Mouse (Mus musculus): ENCODE results near the gene Tvp23a.

DNA sequence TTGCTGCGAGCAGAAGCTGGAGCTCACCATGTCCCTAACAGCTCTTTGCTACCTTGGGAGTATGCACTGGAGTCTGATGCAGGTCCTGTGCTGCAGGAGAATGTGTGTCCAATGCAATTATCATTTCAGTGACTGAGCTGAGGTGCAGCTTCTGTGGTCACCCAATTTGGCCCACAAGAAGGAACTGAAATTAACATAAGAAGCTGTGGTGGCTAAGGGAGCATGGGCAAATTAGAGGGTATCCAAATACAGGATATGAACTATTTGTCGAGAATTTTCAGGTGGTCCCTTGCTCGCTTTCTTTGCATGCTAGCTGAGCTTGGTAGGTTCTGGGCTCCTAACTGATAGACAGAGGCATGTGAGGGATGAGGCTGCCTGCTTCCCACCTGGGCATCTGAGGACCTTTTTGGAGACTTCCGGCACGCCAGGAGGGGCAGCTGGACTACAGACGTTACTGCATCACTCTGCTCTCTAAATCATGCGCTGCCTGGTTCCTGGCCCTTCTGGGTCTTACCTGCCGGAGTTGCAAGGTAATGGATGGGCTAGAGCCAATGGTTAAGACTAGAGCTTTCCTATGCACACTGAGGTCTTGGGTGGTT is 40.8 kb upstream of the Tvp23a start:
- TF ChIP-seq CTCF (conservative IDR thresholded peaks at IDR 0.05; ENCODE audit: low read length) (no peak), POU5F1 (IDR thresholded peaks at IDR 0.05; ENCODE audit: borderline replicate concordance, low read length) (no peak), NANOG (IDR thresholded peaks at IDR 0.05; ENCODE audit: borderline replicate concordance, low read length) (no peak)

All from E14TG2a.4 (cell line).